Mouse (Mus musculus): ENCODE data around the gene Tmprss11g. TPM values are rescaled to one million over a fixed set of nuclear protein-coding genes. Genes with fewer than 3 reads are reported as not detected.

Gene Tmprss11g
- 0.08 TPM in 1 of 2 replicates, not detected in the other for polyA plus RNA-seq (2016; fragmentation: Nextera tagmentation; extraction: Ambion mirVana)

GRCm38 (mm10) chr5:86518500-86518899, at the start of gene Tmprss11g:
TSS of gene Tmprss11g (minus strand) at chr5:86518600.
- no peak within 1 kb of the TSS for H3K27ac ChIP-seq
- no peak within 1 kb of the TSS for H3K4me2 ChIP-seq (replicated peaks)
- WGBS: 77% methylated on average over 9 of the region's 9 CpGs
- H3K9ac ChIP-seq: no peak within 1 kb of the TSS
- no peak for ATAC-seq (ENCODE audit: insufficient number of reproducible peaks, insufficient read depth, low FRiP score, low TSS enrichment)
- H3K4me3 ChIP-seq: no peak within 1 kb of the TSS
- no peaks in the 10 kb centered on the region for H3K27me3 ChIP-seq
- no peaks in the 10 kb centered on the region for H3K4me1 ChIP-seq
- H3K36me3 ChIP-seq: no peaks in the 10 kb centered on the region
- no peaks in the 10 kb centered on the region for H3K9me3 ChIP-seq

- Histone ChIP-seq H3K27ac (no peak overlapping the region), H3K27me3 (no peaks in the 10 kb centered on the region), H3K9ac (no peak overlapping the region), H3K4me2 (replicated peaks) (no peak overlapping the region), H3K4me1 (no peaks in the 10 kb centered on the region), H3K9me3 (no peaks in the 10 kb centered on the region), H3K4me3 (no peak overlapping the region), H3K36me3 (no peaks in the 10 kb centered on the region)
- WGBS: 97% methylated on average over 2 of the region's 2 CpGs
- no peak for ATAC-seq (ENCODE audit: insufficient number of reproducible peaks, insufficient read depth, low FRiP score, low TSS enrichment)
Observed at GRCm38 (mm10) chr5:86546693-86547092, 28.3 kb upstream of the Tmprss11g start.

- Histone ChIP-seq H3K4me3 (no peak overlapping the region), H3K27me3 (no peaks in the 10 kb centered on the region), H3K36me3 (no peaks in the 10 kb centered on the region), H3K4me1 (no peaks in the 10 kb centered on the region), H3K9me3 (no peaks in the 10 kb centered on the region), H3K27ac (no peak overlapping the region), H3K4me2 (replicated peaks) (no peak overlapping the region), H3K9ac (no peak overlapping the region)
- WGBS: 75% methylated on average over 3 of the region's 3 CpGs
- no peak for ATAC-seq (ENCODE audit: insufficient number of reproducible peaks, insufficient read depth, low FRiP score, low TSS enrichment)
Observed at GRCm38 (mm10) chr5:86540601-86541000, 22.2 kb upstream of the Tmprss11g start.

- Histone ChIP-seq H3K27me3 (no peaks in the 10 kb centered on the region), H3K36me3 (no peaks in the 10 kb centered on the region), H3K4me1 (no peaks in the 10 kb centered on the region), H3K9ac (no peak overlapping the region), H3K27ac (no peak overlapping the region), H3K4me2 (replicated peaks) (no peak overlapping the region), H3K4me3 (no peak overlapping the region), H3K9me3 (no peaks in the 10 kb centered on the region)
- ATAC-seq (ENCODE audit: insufficient number of reproducible peaks, insufficient read depth, low FRiP score, low TSS enrichment): no peak
- WGBS: 52% methylated on average over 2 of the region's 2 CpGs
Observed at GRCm38 (mm10) chr5:86528725-86529124, 10.3 kb upstream of the Tmprss11g start.

DNA sequence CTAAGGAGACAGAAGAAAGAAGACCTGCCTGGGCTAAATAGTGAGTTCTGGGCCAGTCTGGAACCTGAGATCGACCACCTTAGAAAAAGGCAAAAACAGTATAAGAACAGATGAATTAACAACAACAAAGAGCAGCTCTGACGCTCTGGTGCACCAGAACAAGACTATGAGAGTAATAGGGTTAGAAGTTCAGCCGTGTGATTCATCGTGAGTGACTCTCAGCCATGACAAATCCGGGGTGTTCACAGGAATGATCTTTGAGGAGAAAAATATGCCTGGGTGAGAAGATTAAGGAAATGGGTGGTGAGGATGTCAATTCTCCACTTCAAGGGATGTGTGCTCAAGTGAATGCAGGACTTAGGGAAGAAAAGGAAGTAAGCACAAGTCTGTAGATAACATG, 6.9 kb downstream of the Tmprss11g start:
- 76% methylated on average over 5 of the region's 5 CpGs for WGBS

GRCm38 (mm10) chr5:86493453-86493852, 24.9 kb downstream of the Tmprss11g start:
- Histone ChIP-seq H3K4me3 (no peak overlapping the region), H3K4me1 (no peaks in the 10 kb centered on the region), H3K9ac (no peak overlapping the region), H3K36me3 (no peaks in the 10 kb centered on the region), H3K27me3 (no peaks in the 10 kb centered on the region), H3K4me2 (replicated peaks) (no peak overlapping the region), H3K27ac (no peak overlapping the region), H3K9me3 (no peaks in the 10 kb centered on the region)
- no peak for ATAC-seq (ENCODE audit: insufficient number of reproducible peaks, insufficient read depth, low FRiP score, low TSS enrichment)
- WGBS: 81% methylated on average over 1 of the region's 1 CpGs

More for the DNA sequence above, 6.9 kb downstream of the Tmprss11g start:
- no peak overlapping the region for H3K4me3 ChIP-seq
- no peak overlapping the region for H3K9ac ChIP-seq
- no peak for ATAC-seq (ENCODE audit: insufficient number of reproducible peaks, insufficient read depth, low FRiP score, low TSS enrichment)
- H3K36me3 ChIP-seq: no peaks in the 10 kb centered on the region
- H3K4me1 ChIP-seq: no peaks in the 10 kb centered on the region
- no peak overlapping the region for H3K27ac ChIP-seq
- H3K9me3 ChIP-seq: no peaks in the 10 kb centered on the region
- no peak overlapping the region for H3K4me2 ChIP-seq (replicated peaks)
- no peaks in the 10 kb centered on the region for H3K27me3 ChIP-seq

DNA sequence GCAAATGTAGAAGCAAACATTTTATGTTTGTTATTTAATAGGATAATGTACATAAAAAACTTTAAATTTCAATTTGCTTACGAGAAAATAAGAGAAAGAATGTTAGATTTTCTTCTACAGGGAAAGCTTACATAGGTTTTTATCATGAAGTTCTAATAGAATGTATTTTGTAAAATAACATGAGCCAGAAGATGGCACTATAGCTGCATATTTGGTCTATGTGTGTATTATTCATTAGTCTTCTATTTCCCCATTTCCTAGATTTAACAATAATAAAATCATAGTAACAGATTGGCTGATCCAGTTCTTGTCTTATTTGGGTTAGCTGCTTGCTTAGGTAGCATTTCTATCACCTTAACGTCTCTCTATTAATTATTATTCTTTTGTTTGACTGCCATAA, 35.8 kb downstream of the Tmprss11g start:
- Histone ChIP-seq H3K9me3 (no peaks in the 10 kb centered on the region), H3K4me1 (no peaks in the 10 kb centered on the region), H3K4me3 (no peak overlapping the region), H3K9ac (no peak overlapping the region), H3K27ac (no peak overlapping the region), H3K4me2 (replicated peaks) (no peak overlapping the region), H3K27me3 (no peaks in the 10 kb centered on the region), H3K36me3 (no peaks in the 10 kb centered on the region)
- 73% methylated on average over 2 of the region's 2 CpGs for WGBS
- no peak for ATAC-seq (ENCODE audit: insufficient number of reproducible peaks, insufficient read depth, low FRiP score, low TSS enrichment)

DNA sequence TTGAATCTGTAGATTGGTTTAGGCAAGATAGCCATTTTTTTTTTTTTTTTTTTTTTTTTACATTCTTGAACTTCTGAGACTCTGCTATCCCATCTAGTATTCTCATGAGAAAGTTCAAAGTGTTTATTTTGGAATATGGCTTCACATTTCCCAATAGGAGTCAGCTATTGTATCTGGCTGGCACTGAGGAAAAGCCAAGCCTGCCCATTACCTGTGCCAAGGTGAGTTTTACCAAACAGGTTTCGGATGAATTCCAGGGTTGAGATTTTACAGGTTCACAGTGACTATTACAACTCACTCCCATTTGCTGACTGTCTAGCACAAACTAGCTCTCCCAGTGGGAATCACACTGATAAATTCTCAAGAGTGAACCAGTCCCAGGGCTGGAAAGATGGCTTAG, 36.4 kb downstream of the Tmprss11g start:
- no peak overlapping the region for H3K4me3 ChIP-seq
- no peak overlapping the region for H3K4me2 ChIP-seq (replicated peaks)
- no peaks in the 10 kb centered on the region for H3K4me1 ChIP-seq
- no peak overlapping the region for H3K9ac ChIP-seq
- ATAC-seq (ENCODE audit: insufficient number of reproducible peaks, insufficient read depth, low FRiP score, low TSS enrichment): no peak
- no peak overlapping the region for H3K27ac ChIP-seq
- H3K9me3 ChIP-seq: no peaks in the 10 kb centered on the region
- no peaks in the 10 kb centered on the region for H3K27me3 ChIP-seq
- WGBS: 92% methylated on average over 1 of the region's 1 CpGs
- H3K36me3 ChIP-seq: no peaks in the 10 kb centered on the region

DNA sequence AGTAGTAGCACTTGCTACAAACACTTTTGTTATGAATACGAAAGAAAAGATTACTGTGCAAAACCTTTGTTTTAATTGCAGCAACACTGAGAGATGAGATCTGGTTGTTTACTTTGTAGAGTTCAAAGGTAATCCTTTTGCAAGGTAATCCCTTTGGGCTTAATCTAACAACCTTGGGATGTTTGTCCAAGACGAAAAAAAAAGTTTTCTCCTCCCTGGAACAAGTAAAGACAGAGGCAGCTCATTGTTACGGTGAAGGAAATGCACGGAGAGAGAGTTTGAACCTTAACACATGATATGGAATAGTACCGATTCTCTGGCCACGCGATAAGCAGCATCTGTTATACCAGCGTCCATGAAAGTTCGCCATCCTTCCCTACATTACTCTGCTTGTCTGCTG, 44.5 kb downstream of the Tmprss11g start:
- Histone ChIP-seq H3K4me2 (replicated peaks) (no peak overlapping the region), H3K9ac (no peak overlapping the region), H3K27ac (no peak overlapping the region), H3K4me3 (no peak overlapping the region), H3K9me3 (no peaks in the 10 kb centered on the region), H3K27me3 (no peaks in the 10 kb centered on the region), H3K4me1 (no peaks in the 10 kb centered on the region), H3K36me3 (no peaks in the 10 kb centered on the region)
- ATAC-seq (ENCODE audit: insufficient number of reproducible peaks, insufficient read depth, low FRiP score, low TSS enrichment): no peak
- 75% methylated on average over 9 of the region's 9 CpGs for WGBS

- Histone ChIP-seq H3K4me3 (no peak within 1 kb of the TSS), H3K9ac (no peak within 1 kb of the TSS), H3K4me1 (no peaks in the 10 kb centered on the region), H3K27me3 (no peaks in the 10 kb centered on the region), H3K4me2 (replicated peaks) (no peak within 1 kb of the TSS), H3K27ac (no peak within 1 kb of the TSS), H3K9me3 (no peaks in the 10 kb centered on the region), H3K36me3 (no peaks in the 10 kb centered on the region)
- 64% methylated on average over 4 of the region's 4 CpGs for WGBS
- no peak for ATAC-seq (ENCODE audit: insufficient number of reproducible peaks, insufficient read depth, low FRiP score, low TSS enrichment)
Observed at GRCm38 (mm10) chr5:86468890-86469289, 49.5 kb downstream of the Tmprss11g start, which contains the start of gene Tmprss11a. TSS of gene Tmprss11a (minus strand) at chr5:86468990.

- Histone ChIP-seq H3K27ac (no peak overlapping the region), H3K36me3 (no peaks in the 10 kb centered on the region), H3K4me1 (no peaks in the 10 kb centered on the region), H3K27me3 (no peaks in the 10 kb centered on the region), H3K9ac (no peak overlapping the region), H3K4me3 (no peak overlapping the region), H3K9me3 (no peaks in the 10 kb centered on the region), H3K4me2 (replicated peaks) (no peak overlapping the region)
- ATAC-seq (ENCODE audit: insufficient number of reproducible peaks, insufficient read depth, low FRiP score, low TSS enrichment): peak; percentile 75; the same call in 1 of the 2 replicates
- WGBS: 11% methylated on average over 2 of the region's 2 CpGs
Observed at GRCm38 (mm10) chr5:86439306-86439705, 79.1 kb downstream of the Tmprss11g start.

DNA sequence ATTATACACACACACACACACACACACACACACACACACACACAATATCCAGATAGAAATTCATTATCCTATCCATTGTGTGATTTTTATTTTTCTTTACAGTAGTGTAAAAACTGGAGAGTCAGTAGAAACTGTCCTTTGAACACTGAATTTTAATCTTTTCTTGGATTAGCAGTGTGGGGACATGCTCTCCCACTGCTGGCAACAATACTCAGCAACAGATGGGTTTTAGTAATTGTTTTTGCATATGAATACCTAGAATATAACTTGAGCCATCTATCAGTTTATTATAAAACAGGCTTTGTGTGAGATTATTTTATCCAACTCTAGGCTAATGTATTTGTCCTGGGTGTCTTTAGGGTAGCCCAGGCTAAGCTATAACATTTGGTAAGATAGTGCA, 79.9 kb downstream of the Tmprss11g start:
- Histone ChIP-seq H3K36me3 (no peaks in the 10 kb centered on the region), H3K4me3 (no peak overlapping the region), H3K27ac (no peak overlapping the region), H3K9me3 (no peaks in the 10 kb centered on the region), H3K27me3 (no peaks in the 10 kb centered on the region), H3K4me2 (replicated peaks) (no peak overlapping the region), H3K9ac (no peak overlapping the region), H3K4me1 (no peaks in the 10 kb centered on the region)
- no peak for ATAC-seq (ENCODE audit: insufficient number of reproducible peaks, insufficient read depth, low FRiP score, low TSS enrichment)
